Comparison of ENCODE assay signal across 19 mouse cellular contexts in genomic region chr1:153545196-153545595, GRCm38 (mm10).
"Had no signal": no experiment of that assay in that cellular context is flagged by ENCODE, and none has a peak within 500 bp of the region (broad histone marks: within the 10 kb centered on the region; RNA-seq: fewer than 3 reads in every experiment).

No protein-coding gene starts in this region.

- ATAC-seq: midbrain, embryonic 16.5 days had no signal

- H3K27ac ChIP-seq: midbrain, embryonic 10.5 days; midbrain, embryonic 12.5 days; neural tube, embryonic 13.5 days; neural tube, embryonic 15.5 days had no signal

- H3K9me3 ChIP-seq: midbrain, embryonic 10.5 days; midbrain, embryonic 12.5 days; neural tube, embryonic 13.5 days; neural tube, embryonic 15.5 days had no signal

- H3K36me3 ChIP-seq: midbrain, embryonic 10.5 days; midbrain, embryonic 12.5 days; neural tube, embryonic 13.5 days; neural tube, embryonic 15.5 days had no signal

- H3K4me2 ChIP-seq: lung, embryonic 14.5 days; midbrain, embryonic 12.5 days; neural tube, embryonic 13.5 days; neural tube, embryonic 15.5 days had no signal

- H3K27me3 ChIP-seq: neural tube, embryonic 13.5 days; neural tube, embryonic 15.5 days had no signal

- H3K9ac ChIP-seq: lung, embryonic 14.5 days; midbrain, embryonic 12.5 days; neural tube, embryonic 13.5 days; neural tube, embryonic 15.5 days had no signal

- DNase-seq: lung, adult 18-20 months; lung, embryonic 14.5 days; lung, postnatal 10 days; lung, postnatal 4 days; midbrain, embryonic 14.5 days; retina, postnatal 1 day; right cerebral cortex, adult 18-20 months; right cerebral cortex, postnatal 25 days; right cerebral cortex, postnatal 4 days; spleen, adult 18-20 months; thymus, adult 18-20 months; thymus, postnatal 14 days; thymus, postnatal 36 days had no signal

- H3K4me3 ChIP-seq: midbrain, embryonic 10.5 days; midbrain, embryonic 12.5 days; myocyte; neural tube, embryonic 13.5 days; neural tube, embryonic 15.5 days had no signal
